Mouse (Mus musculus): ENCODE results near the gene Ivns1abp.
A peak's percentile ranks its signal among the peaks of the same experiment; 100 is the strongest.
"Not testable (repeated sequence)": the region's sequence is repeated elsewhere in the genome, so short reads cannot be mapped to it uniquely, and the experiment has no call there.

Ivns1abp gene

GRCm38 (mm10) chr1:151342968-151343367, 1.3 kb upstream of the Ivns1abp start:
- peak in 1 of 2 experiments; percentile 14 for DNase-seq

- peak; percentile 18 to 25 for DNase-seq
Observed at GRCm38 (mm10) chr1:151343571-151344282, 550 bp upstream of the Ivns1abp start.

- peak; percentile 99 for DNase-seq
Observed at GRCm38 (mm10) chr1:151345109-151345862, 1.0 kb downstream of the Ivns1abp start.

- DNase-seq = no peak
Observed at GRCm38 (mm10) chr1:151345863-151346195, 1.6 kb downstream of the Ivns1abp start.

GRCm38 (mm10) chr1:151346681-151347127, 2.4 kb downstream of the Ivns1abp start:
- no peak for DNase-seq

- DNase-seq = not testable (repeated sequence)
Observed at GRCm38 (mm10) chr1:151348293-151348692, 4.0 kb downstream of the Ivns1abp start.

- peak in 1 of 2 experiments; percentile 17 for DNase-seq
Observed at GRCm38 (mm10) chr1:151352911-151353310, 8.6 kb downstream of the Ivns1abp start.

GRCm38 (mm10) chr1:151355994-151356393, 11.7 kb downstream of the Ivns1abp start:
- no peak for DNase-seq

- DNase-seq = no peak
Observed at GRCm38 (mm10) chr1:151359374-151359773, 15.1 kb downstream of the Ivns1abp start.

- no peak for DNase-seq
Observed at GRCm38 (mm10) chr1:151366944-151367605, 22.8 kb downstream of the Ivns1abp start.

GRCm38 (mm10) chr1:151367721-151368324, 23.5 kb downstream of the Ivns1abp start:
- DNase-seq = no peak

GRCm38 (mm10) chr1:151368444-151368843, 24.2 kb downstream of the Ivns1abp start:
- DNase-seq = no peak

GRCm38 (mm10) chr1:151370573-151370972, 26.3 kb downstream of the Ivns1abp start:
- DNase-seq = no peak

- no peak for DNase-seq
Observed at GRCm38 (mm10) chr1:151371543-151371942, 27.3 kb downstream of the Ivns1abp start.

- DNase-seq = no peak
Observed at GRCm38 (mm10) chr1:151372823-151373222, 28.5 kb downstream of the Ivns1abp start.

GRCm38 (mm10) chr1:151377353-151377752, 33.1 kb downstream of the Ivns1abp start:
- DNase-seq = no peak

- peak in 1 of 2 experiments; percentile 25 for DNase-seq
Observed at GRCm38 (mm10) chr1:151390029-151390428, 45.8 kb downstream of the Ivns1abp start.

GRCm38 (mm10) chr1:151409827-151410226, 65.5 kb downstream of the Ivns1abp start:
- no peak for DNase-seq

Data from cerebellum, postnatal 25 days (tissue).